In the genomic region with DNA sequence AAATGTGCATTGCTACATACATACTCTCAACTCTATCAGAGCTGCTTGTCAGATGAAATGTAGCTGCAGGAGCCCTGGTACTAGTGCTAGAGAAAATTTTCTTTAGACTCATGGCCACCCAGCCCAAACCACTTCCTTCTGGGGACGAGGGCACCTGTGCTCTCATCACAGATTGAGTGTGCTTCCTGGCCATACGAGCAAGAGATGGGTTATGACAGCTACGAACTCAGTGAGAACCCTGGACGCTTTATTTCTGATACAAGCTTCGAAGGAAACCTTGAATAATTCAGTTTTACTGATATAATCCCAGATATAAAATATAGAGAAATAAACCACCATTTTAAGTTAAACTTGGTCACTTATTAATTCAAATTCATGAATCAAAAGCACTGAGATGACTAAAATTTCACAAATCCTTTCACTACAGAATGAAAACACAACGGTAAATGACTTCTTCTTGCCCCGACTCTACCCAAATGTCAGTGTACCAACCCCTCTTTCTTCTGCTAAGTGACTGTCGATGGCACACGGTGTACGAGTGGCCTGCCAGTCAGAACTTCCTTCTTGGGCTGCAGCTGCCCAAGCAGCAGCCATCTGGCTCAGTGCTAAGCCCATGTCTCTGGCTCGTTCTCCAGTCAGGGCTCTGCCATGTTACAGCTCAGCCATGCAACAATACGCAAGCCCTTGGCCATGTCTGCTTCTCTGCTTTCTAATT, we compare ENCODE assay signal across 16 mouse cellular contexts. TPM values are rescaled to one million over a fixed set of nuclear protein-coding genes. Genes with fewer than 3 reads are reported as not detected.
DNase-seq lines count a peak whose midpoint lies in the region; ATAC-seq lines count a peak whose summit lies in the region.
"Had no signal": no experiment of that assay in that cellular context is flagged by ENCODE, and none has a peak within 500 bp of the region (broad histone marks: within the 10 kb centered on the region; RNA-seq: fewer than 3 reads in every experiment).

No protein-coding gene starts in this region.

- no peak for DNase-seq in hindbrain, embryonic 14.5 days (ENCODE audit: low spot score)
- DNase-seq in adipocyte (ENCODE audit: low spot score): peak; percentile 72
- DNase-seq in cerebellum, adult 11 months: peak; percentile 31
- peak; percentile 11 to 23 for DNase-seq in gastrocnemius, adult 8-10 months (ENCODE audit: low spot score in 2 of 2)
- no peak for DNase-seq in adrenal gland, postnatal 4 days (ENCODE audit: low spot score in 2 of 2)
- no peak for DNase-seq in adrenal gland, postnatal 25 days
- no peak for DNase-seq in kidney, postnatal 14 days
- DNase-seq: kidney, adult 9 months; thymus, adult 18-20 months had no signal

- no peak overlapping the region for H3K27ac ChIP-seq in hindbrain, embryonic 16.5 days (ENCODE audit: low read depth, low read length)
- no peak overlapping the region for H3K27ac ChIP-seq in hindbrain, embryonic 14.5 days
- H3K27ac ChIP-seq: embryonic facial prominence, embryonic 13.5 days; hindbrain, embryonic 10.5 days; midbrain, embryonic 10.5 days had no signal

- H3K27me3 ChIP-seq in hindbrain, embryonic 16.5 days (replicated peaks; ENCODE audit: control insufficient read depth, insufficient read depth, low read length): no peaks in the 10 kb centered on the region
- H3K27me3 ChIP-seq in hindbrain, embryonic 14.5 days (ENCODE audit: control insufficient read depth, insufficient read depth, low read length): no peaks in the 10 kb centered on the region
- H3K27me3 ChIP-seq: embryonic facial prominence, embryonic 13.5 days had no signal

- ATAC-seq in hindbrain, embryonic 16.5 days: peak; percentile 69; the same call in 1 of the 2 replicates
- no peak for ATAC-seq in hindbrain, embryonic 14.5 days (ENCODE audit: low FRiP score)
- ATAC-seq: CD4-positive, CD25-positive, alpha-beta regulatory T cell, adult 4 months had no signal

- no peak overlapping the region for H3K9ac ChIP-seq in hindbrain, embryonic 16.5 days (ENCODE audit: low read depth, low read length)
- H3K9ac ChIP-seq in hindbrain, embryonic 14.5 days: no peak overlapping the region
- H3K9ac ChIP-seq: embryonic facial prominence, embryonic 13.5 days had no signal

- 93% methylated on average over 12 of the region's 12 CpGs for WGBS in hindbrain, embryonic 16.5 days
- 94% methylated on average over 12 of the region's 12 CpGs for WGBS in hindbrain, embryonic 14.5 days

- no peak overlapping the region for H3K4me2 ChIP-seq in hindbrain, embryonic 16.5 days (ENCODE audit: low read length)
- H3K4me2 ChIP-seq in hindbrain, embryonic 14.5 days (replicated peaks): no peak overlapping the region
- H3K4me2 ChIP-seq: embryonic facial prominence, embryonic 13.5 days; heart, embryonic 11.5 days had no signal

- H3K36me3 ChIP-seq in hindbrain, embryonic 16.5 days (ENCODE audit: control insufficient read depth, insufficient read depth, low read length): peaks cover 19% of the 10 kb centered on the region
- peaks cover 80% of the 10 kb centered on the region for H3K36me3 ChIP-seq in hindbrain, embryonic 14.5 days (replicated peaks; ENCODE audit: control insufficient read depth, insufficient read depth)

- no peaks in the 10 kb centered on the region for H3K9me3 ChIP-seq in hindbrain, embryonic 16.5 days (ENCODE audit: control insufficient read depth, low read length)
- no peaks in the 10 kb centered on the region for H3K9me3 ChIP-seq in hindbrain, embryonic 14.5 days (ENCODE audit: control insufficient read depth, low read length)
- H3K9me3 ChIP-seq: embryonic facial prominence, embryonic 13.5 days; hindbrain, embryonic 10.5 days; midbrain, embryonic 10.5 days had no signal

- no peaks in the 10 kb centered on the region for H3K4me1 ChIP-seq in hindbrain, embryonic 16.5 days (ENCODE audit: control insufficient read depth, insufficient read depth, low read depth, low read length)
- H3K4me1 ChIP-seq in hindbrain, embryonic 14.5 days (replicated peaks; ENCODE audit: control insufficient read depth, insufficient read depth, low read length): no peaks in the 10 kb centered on the region
- H3K4me1 ChIP-seq: embryonic facial prominence, embryonic 13.5 days; hindbrain, embryonic 10.5 days; midbrain, embryonic 10.5 days had no signal

- H3K4me3 ChIP-seq in hindbrain, embryonic 16.5 days (ENCODE audit: low read length): no peak overlapping the region
- H3K4me3 ChIP-seq in hindbrain, embryonic 14.5 days (replicated peaks; ENCODE audit: low read length): no peak overlapping the region
- H3K4me3 ChIP-seq: embryonic facial prominence, embryonic 13.5 days; hindbrain, embryonic 10.5 days; left cerebral cortex, adult 2 months; midbrain, embryonic 10.5 days had no signal

RNA-seq across cellular contexts. Expression of a gene that starts 49.2 kb away (rescaled TPM):
- polyA plus RNA-seq in hindbrain, embryonic 16.5 days (2015; fragmentation: Nextera tagmentation; extraction: Ambion mirVana): 18.7 and 20.3 TPM in 2 replicates
- 19.8 and 24.5 TPM in 2 replicates for polyA plus RNA-seq in hindbrain, embryonic 14.5 days (2014; fragmentation: Nextera tagmentation; extraction: Ambion mirVana)
- 10 to 100 TPM; 12.7 to 18.0 (median 16.3) TPM for total RNA-seq in gastrocnemius, adult 8-10 months (2022)
- total RNA-seq in adrenal gland, postnatal 4 days (2021): 10 to 100 TPM; 41.1 TPM
- 33.1 and 43.8 TPM in 2 replicates for total RNA-seq in adrenal gland, postnatal 25 days (2021)

Comparison
In these comparisons a context has a peak if more than half of its experiments do, and no peak if none do; other contexts are left out.
1. DNase-seq: peak in adipocyte (single experiment), cerebellum, adult 11 months (single experiment) and gastrocnemius, adult 8-10 months (2 of 2); none in hindbrain, embryonic 14.5 days (single experiment), adrenal gland, postnatal 4 days (0 of 2), adrenal gland, postnatal 25 days (single experiment) and kidney, postnatal 14 days (single experiment).